Mouse (Mus musculus) lung, postnatal 36 days (tissue): ENCODE data around the gene Hmox2.
"Not testable (repeated sequence)": the region's sequence is repeated elsewhere in the genome, so short reads cannot be mapped to it uniquely, and the experiment has no call there.

ENCODE experiments used
- DNase-seq: peaks from one replicate; pipeline ENCODE4 v3.0.0; 2022; ENCODE audit warnings: mixed read lengths

Gene Hmox2

DNA sequence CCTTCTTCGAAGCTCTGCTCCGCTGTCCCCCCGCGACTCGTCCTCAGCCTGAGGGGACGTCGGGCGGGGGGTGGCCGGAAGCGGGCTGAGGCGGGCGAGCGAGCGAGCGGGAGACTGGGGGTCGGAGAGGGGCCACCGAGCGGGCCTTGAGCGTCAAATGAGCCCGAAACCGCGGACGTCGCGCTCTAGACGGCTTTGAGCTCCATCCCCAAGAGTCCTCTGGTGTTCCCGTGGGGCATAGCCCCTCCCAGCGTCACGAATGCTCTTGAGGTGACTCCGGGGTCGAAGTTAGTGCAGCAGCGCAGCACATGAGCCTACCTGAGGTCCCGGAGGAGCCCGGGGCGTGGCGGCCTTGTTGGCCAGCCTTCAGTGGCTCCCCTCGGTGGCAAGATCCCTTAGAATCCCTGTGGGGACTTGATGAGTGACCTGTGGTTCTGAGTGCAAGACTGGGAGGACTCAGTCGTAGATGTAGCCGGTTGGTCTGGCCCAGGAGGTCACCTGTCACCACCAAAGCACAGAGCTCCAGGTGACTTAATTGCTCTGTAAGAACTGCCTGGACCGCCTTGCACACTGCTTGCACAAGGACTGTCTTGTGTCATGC lies 467 bp downstream of the Hmox2 start:
- peak; percentile 60 for DNase-seq

DNA sequence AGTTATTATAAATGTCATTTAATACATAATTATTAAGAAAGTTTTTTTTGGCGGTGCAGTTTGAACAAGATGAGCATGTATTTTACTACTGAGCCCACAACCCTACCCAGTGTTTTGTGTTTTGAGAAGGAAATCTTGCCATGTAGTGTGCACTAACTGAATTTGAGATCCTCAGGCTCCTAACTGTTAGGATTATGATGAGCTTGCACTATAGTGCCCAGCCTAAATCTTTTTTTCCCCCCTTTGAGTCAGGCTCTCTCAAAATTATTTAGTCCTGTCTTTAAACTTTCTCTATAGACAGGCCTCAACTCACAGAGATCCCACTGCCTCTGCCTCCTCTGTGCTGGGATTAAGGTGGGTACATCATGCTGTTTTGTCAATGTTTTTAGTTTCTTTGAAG lies 1.4 kb downstream of the Hmox2 start:
- no peak for DNase-seq

DNA sequence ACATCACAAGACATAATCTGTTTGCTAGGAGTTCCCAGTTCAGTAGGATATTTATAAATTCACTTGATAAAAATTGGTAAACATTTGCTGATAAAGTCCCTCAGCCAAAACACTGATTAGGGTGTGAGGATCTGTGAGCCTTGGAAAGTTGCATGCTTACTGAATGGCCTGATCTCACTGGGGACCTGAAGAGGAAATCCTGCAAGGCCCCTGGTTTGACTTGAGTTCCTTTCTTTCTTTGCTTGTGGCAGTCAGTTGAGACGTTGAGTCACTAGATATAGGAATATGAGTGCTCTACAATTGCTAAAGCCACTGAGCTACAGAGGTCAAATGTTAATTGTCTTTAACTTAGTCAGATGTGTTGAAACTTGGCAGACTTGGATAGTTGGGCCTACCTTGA lies 1.8 kb downstream of the Hmox2 start:
- peak; percentile 27 for DNase-seq

GRCm38 (mm10) chr16:4730776-4731358 lies 4.7 kb downstream of the Hmox2 start:
- no peak for DNase-seq

GRCm38 (mm10) chr16:4736262-4736661 lies 10.1 kb downstream of the Hmox2 start:
- DNase-seq, result no peak

- DNase-seq, result peak; percentile 23
Measured at GRCm38 (mm10) chr16:4739994-4740393, 13.8 kb downstream of the Hmox2 start.

GRCm38 (mm10) chr16:4742186-4742585 lies 16.0 kb downstream of the Hmox2 start:
- DNase-seq, result peak; percentile 41

GRCm38 (mm10) chr16:4752155-4752554 lies 26.0 kb downstream of the Hmox2 start:
- DNase-seq, result no peak

GRCm38 (mm10) chr16:4754045-4754444 lies 27.9 kb downstream of the Hmox2 start:
- DNase-seq, result peak; percentile 35

DNA sequence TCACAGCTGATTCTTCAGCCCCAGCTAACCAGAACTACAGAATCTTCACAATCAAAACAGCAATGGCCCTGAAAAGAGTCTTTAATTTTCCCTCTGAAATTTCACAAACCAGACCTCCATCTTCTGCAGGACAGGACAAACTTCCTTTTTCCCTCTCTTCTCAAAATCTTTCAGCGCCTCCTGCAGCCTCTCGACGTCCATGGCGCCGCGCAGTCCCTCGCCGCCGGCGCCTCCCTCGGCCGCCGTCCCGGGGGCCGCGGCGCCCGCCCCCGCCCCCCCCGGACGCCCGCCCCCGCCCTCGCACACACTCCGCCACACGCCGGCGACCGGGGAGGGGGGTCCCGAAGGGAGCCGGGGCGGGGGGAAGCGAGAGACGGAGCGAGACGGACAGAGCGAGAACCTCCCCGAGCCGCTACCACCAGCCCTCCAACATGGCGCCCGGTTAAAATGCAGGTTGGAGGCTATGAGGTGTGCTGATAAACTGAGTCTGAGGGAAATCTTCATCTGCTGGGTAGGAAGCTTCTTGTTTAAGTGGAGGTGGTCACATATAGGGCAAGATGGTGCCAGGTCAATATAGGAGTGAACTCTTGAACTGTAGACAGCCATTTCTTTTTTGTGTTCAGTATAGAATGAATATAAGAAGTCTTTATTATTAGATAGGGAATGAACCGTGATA lies 30.6 kb downstream of the Hmox2 start:
- not testable (repeated sequence) for DNase-seq

DNA sequence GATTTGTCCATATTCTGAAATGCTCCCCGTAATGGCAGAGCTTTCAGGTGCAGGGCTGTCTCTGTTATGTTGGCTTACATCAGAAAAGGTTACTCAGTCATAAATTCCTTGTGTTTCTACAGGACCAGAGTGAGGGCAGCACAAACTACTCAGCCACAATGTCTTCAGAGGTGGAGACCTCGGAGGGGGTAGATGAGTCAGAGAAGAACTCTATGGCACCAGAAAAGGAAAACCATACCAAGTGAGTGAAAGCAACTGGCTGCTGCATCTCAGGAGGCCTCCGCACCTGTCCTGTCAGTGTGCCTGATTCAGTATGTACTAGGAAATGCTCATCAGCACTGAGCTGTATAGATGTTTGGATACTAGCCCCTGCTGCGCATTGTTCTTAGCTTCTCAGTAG lies 36.3 kb downstream of the Hmox2 start:
- DNase-seq, result no peak

- DNase-seq, result peak; percentile 76
Measured at GRCm38 (mm10) chr16:4763276-4763675, 37.1 kb downstream of the Hmox2 start.

GRCm38 (mm10) chr16:4765852-4766251 lies 39.7 kb downstream of the Hmox2 start:
- DNase-seq, result no peak

- DNase-seq, result no peak
Measured at GRCm38 (mm10) chr16:4767012-4767790, 41.0 kb downstream of the Hmox2 start.

DNA sequence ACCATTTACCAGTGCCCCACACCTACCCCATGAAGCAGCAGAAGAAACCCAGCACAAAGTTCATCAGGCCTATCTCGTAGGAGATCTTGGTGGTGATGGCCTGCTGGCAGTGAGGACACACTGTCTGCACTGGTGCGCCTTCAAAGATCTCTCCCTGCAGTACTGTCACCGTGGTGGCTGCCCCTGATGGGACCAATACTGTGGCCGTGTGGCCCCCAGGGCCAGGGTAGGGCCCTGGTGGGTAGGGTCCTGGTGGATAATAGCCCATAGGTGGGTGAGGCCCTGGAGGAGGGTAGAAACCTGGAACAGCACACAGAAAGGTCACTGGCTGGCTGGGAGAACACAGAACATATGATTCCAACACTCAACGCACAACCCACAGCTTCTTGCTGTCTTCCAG lies 42.6 kb downstream of the Hmox2 start:
- no peak for DNase-seq

GRCm38 (mm10) chr16:4773289-4773970 lies 47.3 kb downstream of the Hmox2 start:
- DNase-seq, result no peak

DNA sequence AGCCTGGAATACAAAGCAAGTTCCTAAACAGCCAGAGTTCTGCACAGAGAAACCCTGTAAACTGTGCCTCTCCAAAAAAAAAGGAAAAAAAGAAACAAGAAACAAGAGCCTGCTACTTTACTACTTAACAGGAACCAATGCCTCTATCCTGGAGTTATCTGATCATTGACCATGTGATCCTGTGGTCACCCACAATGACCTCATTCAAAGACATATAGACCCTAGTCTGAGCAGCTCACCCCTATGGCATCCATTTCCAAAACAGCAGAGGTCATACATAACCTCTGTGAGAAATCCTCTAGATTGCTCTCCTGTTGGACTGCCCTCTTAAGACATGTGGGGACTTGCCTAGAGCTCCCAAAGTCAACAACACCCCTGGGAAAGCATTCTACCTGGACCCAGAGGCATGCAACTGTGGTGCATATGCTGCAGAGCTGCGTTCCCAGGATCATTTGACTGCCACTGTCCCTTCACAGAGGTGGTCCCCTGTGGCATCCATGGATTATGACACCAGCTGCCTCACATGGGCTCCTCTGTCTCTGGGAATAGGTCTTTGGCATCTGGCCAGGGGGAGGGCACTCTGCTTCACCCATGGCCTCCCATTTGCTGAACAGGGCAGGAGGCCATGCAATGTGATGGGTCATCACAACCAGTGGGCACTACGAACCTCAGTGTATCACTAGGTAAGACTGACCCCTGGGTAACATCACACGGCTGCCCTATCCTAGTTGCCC lies 51.2 kb downstream of the Hmox2 start:
- peak; percentile 14 for DNase-seq

- DNase-seq, result no peak
Measured at GRCm38 (mm10) chr16:4777905-4778609, 51.9 kb downstream of the Hmox2 start.

GRCm38 (mm10) chr16:4778940-4779339 lies 52.8 kb downstream of the Hmox2 start:
- DNase-seq, result no peak

- DNase-seq, result peak; percentile 79
Measured at GRCm38 (mm10) chr16:4781524-4782196, 55.5 kb downstream of the Hmox2 start.

DNA sequence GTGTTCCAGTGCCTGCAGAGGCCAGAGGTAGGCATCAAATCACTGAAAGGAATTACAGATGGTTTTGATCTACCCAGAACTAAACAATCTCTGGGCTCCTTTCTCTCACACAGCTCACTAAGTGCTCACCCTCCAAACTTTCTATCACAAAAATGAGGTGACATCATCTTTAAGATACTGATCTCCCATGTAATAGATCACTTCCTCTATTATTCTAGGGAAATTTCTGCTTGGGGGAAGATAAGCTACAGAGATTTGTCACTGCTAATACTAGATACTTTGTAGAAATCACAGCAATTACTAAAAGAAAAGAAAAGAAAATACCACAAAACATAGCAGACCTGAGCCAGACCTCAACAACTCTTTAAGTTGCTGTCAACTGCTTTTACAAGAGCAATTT lies 56.4 kb downstream of the Hmox2 start:
- no peak for DNase-seq
